Mouse (Mus musculus) heart, embryonic 13.5 days (tissue): ENCODE measurements around the gene Cd300e. TPM values are rescaled to one million over a fixed set of nuclear protein-coding genes. Genes with fewer than 3 reads are reported as not detected.

Source experiments
- ATAC-seq: fragments of 200-750 bp; cut with Nextera tagmentation; 2 replicates; pipeline ENCODE4 v1.8.0; 2017; ENCODE audit warnings: moderate TSS enrichment; ENCODE audit not compliant: insufficient number of reproducible peaks, low FRiP score, low TSS enrichment; ENCODE audit errors: extremely low read depth
- H3K27ac ChIP-seq: fragments of 300-500 bp; sonication (generic); replicated peaks from 2 replicates; pipeline ENCODE4 v1.5.1; 2015; ENCODE audit warnings: moderate library complexity, mild to moderate bottlenecking, inconsistent platforms
- H3K27me3 ChIP-seq: fragments of 300-500 bp; sonication (generic); replicated peaks from 2 replicates; pipeline ENCODE4 v1.6.1; 2015; ENCODE audit warnings: mild to moderate bottlenecking, inconsistent platforms
- H3K36me3 ChIP-seq: fragments of 300-500 bp; sonication (generic); 2 replicates; pipeline ENCODE4 v1.6.1; 2015; ENCODE audit warnings: mild to moderate bottlenecking, inconsistent platforms
- H3K4me1 ChIP-seq: fragments of 300-500 bp; sonication (generic); 2 replicates; pipeline ENCODE4 v1.6.1; 2015; ENCODE audit warnings: inconsistent platforms
- H3K4me2 ChIP-seq: fragments of 300-500 bp; sonication (generic); 2 replicates; pipeline ENCODE4 v1.6.1; 2015; ENCODE audit warnings: inconsistent platforms, mild to moderate bottlenecking, moderate library complexity
- H3K4me3 ChIP-seq: fragments of 300-500 bp; sonication (generic); 2 replicates; pipeline ENCODE4 v1.5.1; 2015; ENCODE audit warnings: moderate library complexity, mild to moderate bottlenecking, inconsistent platforms
- H3K9ac ChIP-seq: fragments of 300-500 bp; sonication (generic); 2 replicates; pipeline ENCODE4 v1.6.1; 2015; ENCODE audit warnings: inconsistent platforms, mild to moderate bottlenecking, moderate library complexity
- H3K9me3 ChIP-seq: fragments of 300-500 bp; sonication (generic); 2 replicates; pipeline ENCODE4 v1.6.1; 2016; ENCODE audit warnings: inconsistent platforms
- WGBS: fragments of 180-500 bp; shearing (Covaris S2); methylation state at CpG from one replicate; pipeline ENCODE4 v1.1.7; 2015; ENCODE audit warnings: mixed read lengths; 5-methylcytosine and 5-hydroxymethylcytosine counted together
- polyA plus RNA-seq: library from polyadenylated mRNA; unstranded; fragments of >200 nt; fragmentation: Nextera tagmentation; extraction: Ambion mirVana; gene quantifications from 2 replicates; pipeline ENCODE4 v1.2.1, GENCODE M21; 2015

Cd300e gene
- polyA plus RNA-seq, 1 experiment from 2014 or later = not detected

GRCm38 (mm10) chr11:115080886-115081285 lies 18.9 kb upstream of the Cd300e start:
- Histone ChIP-seq H3K27ac (no peak overlapping the region), H3K4me1 (no peaks in the 10 kb centered on the region), H3K9me3 (no peaks in the 10 kb centered on the region), H3K36me3 (no peaks in the 10 kb centered on the region), H3K9ac (no peak overlapping the region), H3K27me3 (peaks cover 39% of the 10 kb centered on the region), H3K4me2 (no peak overlapping the region), H3K4me3 (no peak overlapping the region)
- 30% methylated on average over 13 of the region's 13 CpGs for WGBS
- no peak for ATAC-seq

GRCm38 (mm10) chr11:115078680-115079079 lies 16.7 kb upstream of the Cd300e start:
- H3K4me2 ChIP-seq = no peak overlapping the region
- no peak for ATAC-seq
- H3K27ac ChIP-seq = no peak overlapping the region
- no peaks in the 10 kb centered on the region for H3K4me1 ChIP-seq
- H3K36me3 ChIP-seq = no peaks in the 10 kb centered on the region
- H3K27me3 ChIP-seq = peaks cover 17% of the 10 kb centered on the region
- H3K4me3 ChIP-seq = no peak overlapping the region
- 67% methylated on average over 5 of the region's 5 CpGs for WGBS
- H3K9me3 ChIP-seq = no peaks in the 10 kb centered on the region
- no peak overlapping the region for H3K9ac ChIP-seq

- peaks cover 7% of the 10 kb centered on the region for H3K27me3 ChIP-seq
- WGBS = 94% methylated on average over 1 of the region's 1 CpGs
- no peaks in the 10 kb centered on the region for H3K9me3 ChIP-seq
- no peaks in the 10 kb centered on the region for H3K36me3 ChIP-seq
- H3K4me3 ChIP-seq = no peak overlapping the region
- no peak overlapping the region for H3K9ac ChIP-seq
- no peak overlapping the region for H3K4me2 ChIP-seq
- no peak for ATAC-seq
- H3K4me1 ChIP-seq = no peaks in the 10 kb centered on the region
- H3K27ac ChIP-seq = no peak overlapping the region
Observed at GRCm38 (mm10) chr11:115077436-115077835, 15.5 kb upstream of the Cd300e start.

GRCm38 (mm10) chr11:115075859-115076258 lies 13.9 kb upstream of the Cd300e start:
- WGBS = 36% methylated on average over 5 of the region's 5 CpGs
- Histone ChIP-seq H3K4me1 (peaks cover 10% of the 10 kb centered on the region), H3K27ac (no peak overlapping the region), H3K27me3 (0 out of 2 replicates have a peak, but pooled peaks cover 3% of the 10 kb centered on the region), H3K4me2 (no peak overlapping the region), H3K36me3 (no peaks in the 10 kb centered on the region), H3K9me3 (no peaks in the 10 kb centered on the region), H3K9ac (no peak overlapping the region), H3K4me3 (no peak overlapping the region)
- no peak for ATAC-seq

GRCm38 (mm10) chr11:115075407-115075806 lies 13.4 kb upstream of the Cd300e start:
- H3K27me3 ChIP-seq = 0 out of 2 replicates have a peak, but pooled peaks cover 5% of the 10 kb centered on the region
- 52% methylated on average over 7 of the region's 7 CpGs for WGBS
- H3K4me2 ChIP-seq = no peak overlapping the region
- no peaks in the 10 kb centered on the region for H3K9me3 ChIP-seq
- H3K4me1 ChIP-seq = peaks cover 10% of the 10 kb centered on the region
- H3K4me3 ChIP-seq = no peak overlapping the region
- H3K9ac ChIP-seq = no peak overlapping the region
- ATAC-seq = no peak
- H3K36me3 ChIP-seq = no peaks in the 10 kb centered on the region
- no peak overlapping the region for H3K27ac ChIP-seq

- peaks cover 5% of the 10 kb centered on the region; the same call in 1 of the 2 replicates for H3K27me3 ChIP-seq
- WGBS = 65% methylated on average over 5 of the region's 5 CpGs
Observed at GRCm38 (mm10) chr11:115073002-115073401, 11.0 kb upstream of the Cd300e start.

GRCm38 (mm10) chr11:115071631-115072294 lies 9.8 kb upstream of the Cd300e start:
- Histone ChIP-seq H3K4me2 (peak overlapping the region; percentile 53), H3K4me1 (peaks cover 10% of the 10 kb centered on the region), H3K27me3 (peaks cover 5% of the 10 kb centered on the region; the same call in 1 of the 2 replicates), H3K9ac (no peak overlapping the region), H3K4me3 (no peak overlapping the region), H3K36me3 (no peaks in the 10 kb centered on the region), H3K9me3 (no peaks in the 10 kb centered on the region), H3K27ac (peak overlapping the region; percentile 20; the same call in 1 of the 2 replicates)
- ATAC-seq = no peak
- 23% methylated on average over 14 of the region's 14 CpGs for WGBS

More at GRCm38 (mm10) chr11:115073002-115073401, 11.0 kb upstream of the Cd300e start:
- Histone ChIP-seq H3K9ac (no peak overlapping the region), H3K4me2 (no peak overlapping the region), H3K9me3 (no peaks in the 10 kb centered on the region), H3K36me3 (no peaks in the 10 kb centered on the region), H3K27ac (no peak overlapping the region), H3K4me3 (no peak overlapping the region), H3K4me1 (peaks cover 10% of the 10 kb centered on the region)
- ATAC-seq = no peak

GRCm38 (mm10) chr11:115071015-115071551 lies 9.1 kb upstream of the Cd300e start:
- H3K27ac ChIP-seq = no peak overlapping the region
- H3K27me3 ChIP-seq = peaks cover 5% of the 10 kb centered on the region; the same call in 1 of the 2 replicates
- 5% methylated on average over 9 of the region's 9 CpGs for WGBS
- H3K4me1 ChIP-seq = peaks cover 10% of the 10 kb centered on the region
- H3K4me3 ChIP-seq = no peak overlapping the region
- H3K4me2 ChIP-seq = peak overlapping the region; percentile 53
- no peak for ATAC-seq
- H3K36me3 ChIP-seq = no peaks in the 10 kb centered on the region
- H3K9me3 ChIP-seq = no peaks in the 10 kb centered on the region
- H3K9ac ChIP-seq = no peak overlapping the region

- WGBS = 57% methylated on average over 6 of the region's 6 CpGs
- H3K36me3 ChIP-seq = no peaks in the 10 kb centered on the region
- no peak for ATAC-seq
Observed at GRCm38 (mm10) chr11:115066768-115067167, 4.8 kb upstream of the Cd300e start.

GRCm38 (mm10) chr11:115059797-115060196 lies 2.2 kb downstream of the Cd300e start:
- Histone ChIP-seq H3K4me2 (no peak overlapping the region), H3K36me3 (no peaks in the 10 kb centered on the region), H3K4me1 (no peaks in the 10 kb centered on the region), H3K27me3 (no peaks in the 10 kb centered on the region; the same call in 1 of the 2 replicates), H3K9ac (no peak overlapping the region), H3K27ac (no peak overlapping the region), H3K4me3 (no peak overlapping the region), H3K9me3 (no peaks in the 10 kb centered on the region)
- 66% methylated on average over 2 of the region's 2 CpGs for WGBS
- no peak for ATAC-seq

More at GRCm38 (mm10) chr11:115066768-115067167, 4.8 kb upstream of the Cd300e start:
- Histone ChIP-seq H3K4me2 (no peak overlapping the region), H3K9ac (no peak overlapping the region), H3K9me3 (no peaks in the 10 kb centered on the region), H3K27ac (no peak overlapping the region), H3K4me3 (no peak overlapping the region), H3K4me1 (peaks cover 6% of the 10 kb centered on the region), H3K27me3 (peaks cover 5% of the 10 kb centered on the region; the same call in 1 of the 2 replicates)

GRCm38 (mm10) chr11:115058701-115059100 lies 3.3 kb downstream of the Cd300e start:
- no peaks in the 10 kb centered on the region for H3K36me3 ChIP-seq
- no peaks in the 10 kb centered on the region; the same call in 1 of the 2 replicates for H3K27me3 ChIP-seq
- 72% methylated on average over 4 of the region's 4 CpGs for WGBS
- H3K4me1 ChIP-seq = no peaks in the 10 kb centered on the region
- H3K4me2 ChIP-seq = no peak overlapping the region
- H3K27ac ChIP-seq = no peak overlapping the region
- H3K9ac ChIP-seq = no peak overlapping the region
- no peak for ATAC-seq
- no peak overlapping the region for H3K4me3 ChIP-seq
- H3K9me3 ChIP-seq = no peaks in the 10 kb centered on the region

- Histone ChIP-seq H3K4me2 (no peak overlapping the region), H3K27me3 (no peaks in the 10 kb centered on the region; the same call in none of the 2 replicates), H3K4me1 (no peaks in the 10 kb centered on the region), H3K4me3 (no peak overlapping the region), H3K9ac (no peak overlapping the region), H3K27ac (no peak overlapping the region), H3K9me3 (no peaks in the 10 kb centered on the region), H3K36me3 (no peaks in the 10 kb centered on the region)
- ATAC-seq = no peak
Observed at GRCm38 (mm10) chr11:115054537-115054936, 7.4 kb downstream of the Cd300e start.
